Mouse (Mus musculus) intestine, embryonic 16.5 days (tissue): ENCODE data around the gene Vwa7. TPM values are rescaled to one million over a fixed set of nuclear protein-coding genes. Genes with fewer than 3 reads are reported as not detected.

Experiments used
- ATAC-seq: fragments of 200-750 bp; cut with Nextera tagmentation; 2 replicates; pipeline ENCODE4 v1.8.0; 2017; ENCODE audit warnings: moderate TSS enrichment, moderate library complexity
- H3K27ac ChIP-seq: fragments of 300-500 bp; sonication (generic); 2 replicates; pipeline ENCODE4 v1.5.1; 2014; ENCODE audit warnings: mild to moderate bottlenecking, low read length
- H3K27me3 ChIP-seq: fragments of 300-500 bp; sonication (generic); replicated peaks from 2 replicates; pipeline ENCODE4 v1.6.1; 2014; ENCODE audit warnings: low read length, control low read depth, mixed read lengths; ENCODE audit not compliant: control insufficient read depth, insufficient read depth
- H3K36me3 ChIP-seq: fragments of 300-500 bp; sonication (generic); 2 replicates; pipeline ENCODE4 v1.6.1; 2014; ENCODE audit warnings: low read length, control low read depth; ENCODE audit not compliant: control insufficient read depth, insufficient read depth
- H3K4me1 ChIP-seq: fragments of 300-500 bp; sonication (generic); 2 replicates; pipeline ENCODE4 v1.6.1; 2014; ENCODE audit warnings: low read length, control low read depth, mixed read lengths; ENCODE audit not compliant: control insufficient read depth, insufficient read depth
- H3K4me2 ChIP-seq: fragments of 300-500 bp; sonication (generic); 2 replicates; pipeline ENCODE4 v1.6.1; 2014; ENCODE audit warnings: low read depth, low read length, control low read depth
- H3K4me3 ChIP-seq: fragments of 300-500 bp; sonication (generic); 2 replicates; pipeline ENCODE4 v1.5.1; 2014; ENCODE audit warnings: mild to moderate bottlenecking, low read length
- H3K9ac ChIP-seq: fragments of 300-500 bp; sonication (generic); 2 replicates; pipeline ENCODE4 v1.6.1; 2014; ENCODE audit warnings: low read depth, low read length
- H3K9me3 ChIP-seq: fragments of 300-500 bp; sonication (generic); 2 replicates; pipeline ENCODE4 v1.6.1; 2016; ENCODE audit warnings: low read length, control low read depth; ENCODE audit not compliant: control insufficient read depth
- WGBS: fragments of 180-500 bp; shearing (Covaris S2); extraction: QIAGEN DNeasy Blood & Tissue Kit; methylation state at CpG from one replicate; pipeline ENCODE4 v1.1.7; 2014; 5-methylcytosine and 5-hydroxymethylcytosine counted together
- polyA plus RNA-seq: library from polyadenylated mRNA; unstranded; fragments of >200 nt; fragmentation: Nextera tagmentation; extraction: Ambion mirVana; gene quantifications from 2 replicates; pipeline ENCODE4 v1.2.1, GENCODE M21; 2015

Gene Vwa7
- polyA plus RNA-seq, 1 experiment from 2014 or later: 0.18 TPM

DNA sequence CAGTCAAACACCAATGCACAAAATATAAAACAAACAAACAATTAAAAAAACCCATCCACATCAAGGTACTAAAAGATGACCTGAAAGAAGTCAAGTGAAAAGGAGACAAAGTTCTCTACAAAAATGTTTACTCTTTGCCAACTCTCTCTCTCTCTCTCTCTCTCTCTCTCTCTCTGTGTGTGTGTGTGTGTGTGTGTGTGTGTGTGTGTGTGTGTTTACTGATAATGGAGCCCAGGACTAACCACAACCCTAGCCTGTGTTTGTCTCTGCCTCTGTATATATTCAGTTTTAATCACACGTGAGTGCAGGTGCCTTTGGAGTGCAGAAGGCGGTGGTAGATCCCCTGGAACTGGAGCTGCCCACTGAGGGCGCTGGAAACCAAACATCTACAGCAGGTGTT is 40.7 kb downstream of the Vwa7 start:
- Histone ChIP-seq H3K4me1 (peaks cover 27% of the 10 kb centered on the region), H3K4me2 (no peak overlapping the region), H3K27ac (no peak overlapping the region), H3K36me3 (peaks cover 35% of the 10 kb centered on the region), H3K27me3 (no peaks in the 10 kb centered on the region), H3K4me3 (no peak overlapping the region), H3K9ac (no peak overlapping the region), H3K9me3 (no peaks in the 10 kb centered on the region)
- 75% methylated on average over 3 of the region's 3 CpGs for WGBS
- ATAC-seq: no peak

DNA sequence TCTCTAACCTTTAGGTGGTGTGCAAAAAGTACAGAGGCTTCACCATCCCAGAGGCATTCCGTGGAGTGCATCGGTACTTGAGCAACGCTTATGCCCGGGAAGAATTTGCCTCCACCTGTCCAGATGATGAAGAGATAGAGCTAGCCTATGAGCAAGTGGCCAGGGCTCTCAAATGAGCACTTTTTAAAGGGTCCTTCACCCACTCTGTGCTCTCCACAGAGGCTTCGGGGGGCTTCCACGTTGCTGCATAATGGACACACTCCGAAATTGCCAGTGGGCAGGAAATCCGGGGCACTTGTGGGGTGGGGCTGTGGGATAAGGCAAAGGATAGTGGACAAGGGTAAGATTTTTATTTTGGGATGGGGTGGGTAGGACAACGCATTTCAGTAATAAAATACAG is 41.9 kb downstream of the Vwa7 start:
- no peak for ATAC-seq
- H3K4me3 ChIP-seq: no peak overlapping the region
- H3K9me3 ChIP-seq: no peaks in the 10 kb centered on the region
- H3K36me3 ChIP-seq: peaks cover 30% of the 10 kb centered on the region
- H3K4me2 ChIP-seq: peak overlapping the region; percentile 67; the same call in 1 of the 2 replicates
- 0 out of 2 replicates have a peak overlapping the region, but pooled peaks have one; percentile 84 for H3K9ac ChIP-seq
- H3K27ac ChIP-seq: peak overlapping the region; percentile 45; the same call in 1 of the 2 replicates
- no peaks in the 10 kb centered on the region for H3K27me3 ChIP-seq
- WGBS: 48% methylated on average over 9 of the region's 9 CpGs
- H3K4me1 ChIP-seq: peaks cover 24% of the 10 kb centered on the region

GRCm38 (mm10) chr17:35058911-35059892 is 42.8 kb downstream of the Vwa7 start, which contains the start of gene Ddah2:
Ddah2 (plus strand) TSS chr17:35059035.
- under 1% methylated on average over 57 of the region's 57 CpGs for WGBS
- H3K36me3 ChIP-seq: peaks cover 24% of the 10 kb centered on the region

GRCm38 (mm10) chr17:35060071-35060470 is 43.7 kb downstream of the Vwa7 start:
- peaks cover 34% of the 10 kb centered on the region for H3K4me1 ChIP-seq
- ATAC-seq: no peak

More at GRCm38 (mm10) chr17:35058911-35059892, 42.8 kb downstream of the Vwa7 start, which contains the start of gene Ddah2:
- Histone ChIP-seq H3K9ac (peak within 1 kb of the TSS; percentile 84), H3K27ac (peak within 1 kb of the TSS; percentile 90), H3K4me1 (peaks cover 31% of the 10 kb centered on the region), H3K4me3 (peak within 1 kb of the TSS; percentile 72), H3K9me3 (no peaks in the 10 kb centered on the region), H3K4me2 (peak within 1 kb of the TSS; percentile 67), H3K27me3 (no peaks in the 10 kb centered on the region)
- ATAC-seq: peak; percentile 85

GRCm38 (mm10) chr17:35060737-35061297 is 44.4 kb downstream of the Vwa7 start:
- no peaks in the 10 kb centered on the region for H3K9me3 ChIP-seq
- peak overlapping the region; percentile 84; the same call in 1 of the 2 replicates for H3K9ac ChIP-seq
- peak overlapping the region; percentile 67 for H3K4me2 ChIP-seq
- peaks cover 14% of the 10 kb centered on the region for H3K36me3 ChIP-seq
- 57% methylated on average over 22 of the region's 22 CpGs for WGBS
- no peaks in the 10 kb centered on the region for H3K27me3 ChIP-seq
- H3K27ac ChIP-seq: no peak overlapping the region
- H3K4me1 ChIP-seq: peaks cover 38% of the 10 kb centered on the region
- peak overlapping the region; percentile 72; the same call in 1 of the 2 replicates for H3K4me3 ChIP-seq
- no peak for ATAC-seq

More at GRCm38 (mm10) chr17:35060071-35060470, 43.7 kb downstream of the Vwa7 start:
- H3K27me3 ChIP-seq: no peaks in the 10 kb centered on the region
- 20% methylated on average over 14 of the region's 14 CpGs for WGBS
- H3K9ac ChIP-seq: peak overlapping the region; percentile 84
- peak overlapping the region; percentile 67 for H3K4me2 ChIP-seq
- H3K9me3 ChIP-seq: no peaks in the 10 kb centered on the region
- H3K36me3 ChIP-seq: peaks cover 19% of the 10 kb centered on the region
- no peak overlapping the region for H3K27ac ChIP-seq
- peak overlapping the region; percentile 72 for H3K4me3 ChIP-seq

- Histone ChIP-seq H3K4me2 (no peak overlapping the region), H3K27me3 (no peaks in the 10 kb centered on the region), H3K36me3 (peaks cover 9% of the 10 kb centered on the region), H3K9ac (no peak overlapping the region; the same call in 1 of the 2 replicates), H3K4me3 (no peak overlapping the region), H3K4me1 (peaks cover 38% of the 10 kb centered on the region), H3K9me3 (no peaks in the 10 kb centered on the region), H3K27ac (no peak overlapping the region)
- WGBS: 75% methylated on average over 8 of the region's 8 CpGs
- ATAC-seq: no peak
Measured at GRCm38 (mm10) chr17:35061299-35061698, 44.9 kb downstream of the Vwa7 start.

DNA sequence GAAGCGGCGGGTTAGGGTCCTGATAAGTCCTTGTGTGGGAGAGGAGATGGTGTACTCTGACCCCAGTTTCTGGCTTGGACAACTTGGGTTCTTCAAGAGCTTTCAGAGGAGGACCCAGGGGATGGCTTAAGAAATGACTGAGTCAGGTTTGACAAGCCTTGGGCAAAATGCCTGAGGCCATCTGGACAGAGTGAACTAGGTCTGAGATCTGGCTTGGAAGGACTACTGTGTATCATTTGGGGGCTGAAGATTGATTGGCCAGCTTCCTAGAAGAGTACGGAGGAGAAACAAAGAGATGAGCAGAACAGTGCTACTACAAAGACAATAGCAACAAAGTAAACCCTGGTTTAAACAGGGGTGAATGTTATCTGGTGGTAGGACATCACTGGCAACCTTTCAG is 47.1 kb downstream of the Vwa7 start:
- Histone ChIP-seq H3K4me2 (no peak overlapping the region), H3K4me3 (no peak overlapping the region), H3K27me3 (no peaks in the 10 kb centered on the region), H3K36me3 (no peaks in the 10 kb centered on the region), H3K4me1 (peaks cover 35% of the 10 kb centered on the region), H3K9ac (no peak overlapping the region), H3K27ac (no peak overlapping the region), H3K9me3 (no peaks in the 10 kb centered on the region)
- no peak for ATAC-seq
- WGBS: 84% methylated on average over 3 of the region's 3 CpGs

- no peaks in the 10 kb centered on the region for H3K36me3 ChIP-seq
- H3K27ac ChIP-seq: peak overlapping the region; percentile 79
- 26% methylated on average over 10 of the region's 10 CpGs for WGBS
- no peaks in the 10 kb centered on the region; the same call in 1 of the 2 replicates for H3K27me3 ChIP-seq
- H3K9me3 ChIP-seq: no peaks in the 10 kb centered on the region
- peak overlapping the region; percentile 69 for H3K4me2 ChIP-seq
- H3K9ac ChIP-seq: peak overlapping the region; percentile 59; the same call in 1 of the 2 replicates
- peak; percentile 19 for ATAC-seq
- peak overlapping the region; percentile 50 for H3K4me3 ChIP-seq
- peaks cover 33% of the 10 kb centered on the region for H3K4me1 ChIP-seq
Measured at GRCm38 (mm10) chr17:35064378-35064877, 48.0 kb downstream of the Vwa7 start.
